Mouse (Mus musculus): ENCODE results near the gene Gng2.
A peak's percentile ranks its signal among the peaks of the same experiment; 100 is the strongest.

The Gng2 gene

GRCm38 (mm10) chr14:19858808-19859776 lies 118.3 kb downstream of the Gng2 start:
- peak in 1 of 2 experiments; percentile 14 for DNase-seq

GRCm38 (mm10) chr14:19858279-19858678 lies 119.1 kb downstream of the Gng2 start:
- DNase-seq: no peak

- no peak for DNase-seq
Measured at GRCm38 (mm10) chr14:19853471-19853870, 124.0 kb downstream of the Gng2 start.

- peak; percentile 78 to 82 for DNase-seq
Measured at GRCm38 (mm10) chr14:19839600-19840332, 137.7 kb downstream of the Gng2 start.

GRCm38 (mm10) chr14:19836289-19836688 lies 141.1 kb downstream of the Gng2 start:
- no peak for DNase-seq

GRCm38 (mm10) chr14:19825481-19825880 lies 151.9 kb downstream of the Gng2 start:
- no peak for DNase-seq

- DNase-seq: peak; percentile 96 to 97
Measured at GRCm38 (mm10) chr14:19823321-19824142, 153.9 kb downstream of the Gng2 start, which contains the start of gene Rtraf. TSS of gene Rtraf (minus strand) at chr14:19823824.

Data from kidney, postnatal 4 days (tissue).